Mouse (Mus musculus) thymus, postnatal 4 days (tissue): Measurements from ENCODE around the gene Gskip.

ENCODE experiments used
- DNase-seq: peaks from one replicate; pipeline ENCODE4 v3.0.0; 2021

The Gskip gene

DNA sequence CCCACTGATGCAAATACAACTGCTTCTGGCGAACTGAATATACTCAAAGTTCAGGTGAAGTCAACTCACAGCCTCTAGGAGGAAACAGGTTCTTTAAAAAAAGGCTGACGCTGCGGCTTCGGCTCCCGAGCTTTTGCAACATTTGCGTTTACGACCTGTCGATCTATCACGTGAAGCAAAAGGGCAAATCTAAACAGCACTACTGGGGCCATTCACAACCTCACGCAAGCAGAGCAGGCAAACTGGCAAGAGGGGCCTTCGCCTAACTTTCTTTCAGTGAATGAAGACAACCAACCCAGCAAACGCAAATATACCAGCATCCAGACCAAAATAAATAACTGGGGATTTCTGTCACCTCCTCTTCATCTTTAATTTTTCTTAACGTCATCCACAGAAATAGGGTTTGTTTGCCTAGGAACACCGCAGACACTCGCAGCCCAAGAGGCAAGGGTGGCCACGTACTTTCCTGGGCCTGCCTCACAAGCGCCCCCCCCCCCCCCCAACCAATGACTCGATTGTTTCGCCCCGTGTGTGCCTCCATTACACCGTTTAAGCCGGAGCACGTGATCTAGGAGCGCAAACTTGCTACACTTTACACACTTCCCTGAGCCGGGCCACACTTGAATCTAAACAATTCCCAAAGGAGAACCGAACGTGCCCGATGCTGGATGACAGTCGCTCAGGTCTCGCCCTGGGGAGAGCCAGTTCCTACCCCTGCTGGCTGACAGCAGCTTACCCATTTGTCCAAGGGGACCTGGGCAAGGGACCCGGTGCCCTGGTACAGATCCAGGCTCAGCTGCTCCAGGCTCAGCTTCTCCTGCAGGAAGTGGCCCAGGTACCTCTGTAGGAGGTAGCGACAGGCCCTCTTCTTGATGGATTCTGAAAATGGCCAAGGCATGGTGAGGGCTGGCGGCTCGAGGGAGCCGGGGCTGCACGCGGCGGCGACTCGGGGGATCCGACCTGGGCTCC, at the start of gene Gskip:
Gskip (plus strand) TSS at position 897 of the 969 bp plus-strand sequence.
- DNase-seq, result peak; percentile 56

DNA sequence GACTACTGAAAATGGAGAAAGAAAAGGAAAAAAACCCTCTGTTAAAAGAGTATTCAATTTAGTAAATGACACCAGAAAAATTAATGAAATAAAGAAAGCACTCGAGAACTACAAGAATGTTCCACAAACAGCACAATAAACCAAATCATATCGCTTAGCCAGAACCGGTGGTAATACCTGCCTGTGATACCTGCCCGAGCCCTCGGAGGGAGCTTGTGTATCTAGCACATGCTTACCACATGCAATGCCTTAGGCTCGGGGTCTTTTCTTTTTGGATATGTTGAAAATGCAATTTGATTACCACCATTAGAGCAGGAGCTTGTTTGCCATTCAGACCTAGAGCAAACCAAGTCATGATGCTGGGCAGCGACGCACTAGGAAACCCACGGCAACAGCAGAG, 48.1 kb upstream of the Gskip start:
- DNase-seq, result peak; percentile 34

DNA sequence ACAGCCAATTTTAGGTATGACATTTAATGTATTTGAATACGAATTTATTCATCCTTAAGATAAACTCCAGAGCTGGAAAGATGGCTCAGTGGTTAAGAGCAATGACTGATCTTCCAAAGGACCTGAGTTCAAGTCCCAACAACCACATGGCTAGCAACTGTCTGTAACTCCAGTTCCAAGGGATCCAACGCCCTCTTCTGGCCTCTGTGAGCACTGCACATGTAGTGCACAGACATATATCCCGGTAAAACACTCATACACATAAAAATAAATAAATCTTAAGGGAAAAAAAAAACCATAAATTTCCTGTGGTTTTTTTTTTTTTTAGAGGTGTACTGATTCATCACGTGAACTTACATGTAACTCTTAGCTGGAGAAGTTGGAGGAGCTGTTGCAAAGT, 47.1 kb upstream of the Gskip start:
- DNase-seq, result peak; percentile 19

DNA sequence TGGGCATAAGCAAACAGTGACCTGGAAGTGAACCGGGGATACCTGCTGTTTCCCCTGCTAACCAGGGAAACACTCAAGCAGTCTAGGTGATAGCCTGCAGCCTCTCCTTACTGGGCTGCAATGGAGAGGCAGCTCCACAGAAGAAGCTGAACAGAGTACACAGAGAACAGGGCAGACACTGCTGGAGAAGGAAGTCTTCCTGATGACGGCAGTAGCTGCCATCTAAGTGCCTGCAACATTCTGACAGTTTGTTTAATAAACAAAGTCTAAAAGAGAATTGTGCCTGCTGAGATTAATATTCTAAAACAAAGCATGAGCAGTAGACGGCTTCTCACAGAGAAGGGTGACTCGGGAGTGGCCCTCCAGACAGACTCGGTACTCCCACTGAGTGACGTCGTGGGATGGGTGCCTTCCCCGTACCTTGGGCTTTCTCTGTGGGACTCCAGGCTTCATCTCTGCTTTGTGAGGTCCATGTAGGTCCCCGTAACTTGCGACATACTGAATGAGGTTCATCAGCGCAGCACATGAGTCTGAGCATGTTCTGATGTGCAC, 41.8 kb upstream of the Gskip start:
- no peak for DNase-seq

DNA sequence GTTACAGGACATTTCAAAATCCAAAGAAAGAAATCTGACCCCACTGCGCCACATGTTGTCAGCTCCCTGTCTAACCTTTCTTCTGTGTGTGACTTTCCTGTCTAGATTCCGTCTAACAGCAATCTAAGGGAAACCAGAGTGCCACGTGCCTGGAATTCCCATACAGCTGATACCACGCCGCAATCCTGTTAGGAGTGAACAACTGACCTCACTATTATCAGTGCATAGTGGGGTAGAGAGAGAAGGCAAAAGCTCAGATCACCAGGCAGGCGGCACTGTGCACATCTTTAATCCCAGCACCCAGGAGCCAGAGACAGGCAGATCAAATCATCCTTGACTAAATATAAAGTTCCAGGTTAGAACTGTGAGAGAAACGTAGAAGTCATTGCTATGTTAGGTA, 28.8 kb upstream of the Gskip start:
- no peak for DNase-seq

DNA sequence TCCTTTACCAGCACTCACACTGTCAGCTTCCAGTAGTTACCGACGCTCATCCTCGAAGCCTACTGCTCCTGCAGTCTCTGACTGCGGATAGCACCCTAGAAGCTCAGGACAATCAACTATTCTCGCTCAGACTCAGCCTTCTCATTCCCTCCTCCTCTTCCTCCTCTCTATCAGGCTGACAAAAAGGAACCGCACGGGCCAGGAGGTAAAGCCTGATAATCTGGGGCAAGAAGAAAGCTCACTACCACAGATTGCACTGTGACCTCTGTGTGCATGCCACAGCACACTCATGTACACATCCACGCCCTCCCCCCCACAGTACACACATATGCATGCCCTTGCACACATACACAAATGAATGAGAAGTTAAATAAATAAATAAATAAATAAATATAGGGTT, 8.4 kb upstream of the Gskip start:
- DNase-seq, result no peak

DNA sequence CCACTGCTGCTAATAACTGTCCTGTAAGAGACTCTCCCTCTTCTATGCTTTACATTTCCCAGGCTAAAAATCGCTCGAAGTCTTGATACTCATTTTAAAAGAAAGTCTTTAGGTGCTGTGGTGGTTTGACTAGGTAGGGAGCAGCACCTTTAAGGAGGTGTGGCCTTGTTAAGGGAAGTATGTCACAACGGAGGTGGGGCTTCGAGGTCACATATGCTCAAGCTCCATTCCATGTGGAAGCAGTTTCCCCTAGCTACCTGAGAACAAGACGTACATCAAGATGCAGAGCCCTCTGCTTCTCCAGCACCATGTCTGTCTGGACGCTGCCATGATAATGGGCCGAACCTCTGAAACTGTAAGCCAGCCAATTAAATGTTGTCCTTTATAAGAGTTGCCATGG, 6.4 kb upstream of the Gskip start:
- DNase-seq, result no peak

DNA sequence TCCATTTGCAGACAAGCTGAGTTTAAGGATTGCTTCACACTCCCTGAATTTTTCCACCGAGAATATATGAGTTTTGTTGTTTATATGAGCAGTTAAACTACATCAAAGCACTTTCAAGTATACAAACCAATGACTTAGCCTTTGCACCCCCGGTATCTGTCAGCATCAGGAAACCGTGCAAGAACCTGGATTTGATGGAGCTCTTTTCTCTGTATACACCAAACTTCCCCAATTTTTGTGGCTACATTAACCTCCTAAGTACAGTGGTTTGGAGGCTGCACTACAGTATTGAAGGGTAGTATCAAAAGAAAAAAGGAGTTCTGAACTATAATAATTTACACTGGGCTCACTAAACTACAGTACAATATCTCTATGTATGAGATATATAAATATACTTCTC, 5.9 kb upstream of the Gskip start:
- DNase-seq, result no peak

DNA sequence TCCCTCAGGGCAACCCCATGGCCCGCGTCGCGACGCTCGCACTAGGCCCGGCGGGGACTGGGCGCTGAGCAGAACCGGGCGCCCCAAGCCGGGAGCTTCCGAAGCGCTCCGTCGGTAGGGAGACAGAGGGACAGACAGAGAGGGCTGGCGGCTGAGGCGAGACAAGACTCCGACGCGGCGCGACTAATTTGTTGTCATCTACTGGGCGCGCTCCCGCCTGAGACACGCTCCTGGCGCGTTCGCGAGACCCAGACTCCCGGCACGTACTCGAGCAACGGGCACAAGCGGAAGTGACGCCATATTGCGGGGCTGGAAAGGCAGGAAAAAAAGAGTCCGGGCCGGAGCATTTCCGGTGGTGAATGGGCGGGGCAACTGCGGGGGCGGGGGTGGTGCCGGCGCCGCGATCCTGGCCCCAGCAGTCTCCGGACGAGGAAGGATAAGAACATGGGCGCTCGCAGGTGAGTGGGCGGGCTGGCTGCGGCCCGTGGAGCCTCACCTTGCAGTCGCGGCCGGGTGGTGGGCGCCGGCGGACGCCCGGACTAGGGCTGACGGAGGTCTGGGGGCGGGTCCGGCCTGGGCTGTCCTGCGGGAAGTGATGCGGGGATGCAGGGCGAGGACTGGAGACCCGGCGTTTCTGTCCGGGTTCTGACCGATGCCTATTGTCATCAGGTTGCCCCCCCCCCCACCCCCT, 517 bp downstream of the Gskip start, which contains the start of gene Atg2b:
Atg2b (minus strand) TSS at position 211 of the 691 bp plus-strand sequence.
- DNase-seq, result peak; percentile 96

DNA sequence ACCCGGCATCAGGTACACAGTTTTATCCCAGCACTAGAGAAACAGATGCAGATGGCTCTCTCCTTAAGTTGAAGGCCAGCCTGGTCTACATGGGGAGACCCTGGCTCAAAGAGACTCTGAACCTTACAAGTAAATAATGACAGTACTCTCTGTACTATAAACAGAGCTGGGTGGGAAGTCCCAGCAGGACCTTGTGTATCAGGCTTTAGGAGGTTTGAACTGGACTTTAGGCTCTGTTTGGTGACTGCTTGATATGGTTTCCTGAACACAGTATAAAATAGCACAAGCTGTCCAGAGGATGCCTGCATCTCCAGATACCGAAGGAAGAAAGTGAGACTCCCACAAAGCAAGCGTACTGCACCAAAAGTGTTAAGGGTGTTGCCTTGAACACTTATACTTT, 2.2 kb downstream of the Gskip start:
- no peak for DNase-seq

DNA sequence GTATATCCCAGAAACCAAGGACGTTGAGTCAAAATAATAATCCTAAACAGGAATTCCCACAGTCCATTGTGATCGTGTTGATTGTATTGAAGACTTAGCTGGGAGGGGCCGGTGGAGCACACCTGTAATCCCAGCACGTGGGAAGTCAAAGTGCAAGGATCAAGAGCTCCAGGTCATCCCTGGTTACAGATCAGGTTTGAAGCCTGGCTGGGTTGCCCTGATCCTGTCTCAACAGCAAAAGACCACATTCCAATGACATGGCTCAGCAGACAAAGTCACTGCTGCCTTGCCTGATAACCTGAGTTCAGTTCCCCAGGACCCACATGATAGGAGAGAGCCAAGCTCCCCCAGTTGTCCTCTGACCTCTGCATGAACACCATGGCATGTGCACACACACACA, 2.8 kb downstream of the Gskip start:
- DNase-seq, result no peak

DNA sequence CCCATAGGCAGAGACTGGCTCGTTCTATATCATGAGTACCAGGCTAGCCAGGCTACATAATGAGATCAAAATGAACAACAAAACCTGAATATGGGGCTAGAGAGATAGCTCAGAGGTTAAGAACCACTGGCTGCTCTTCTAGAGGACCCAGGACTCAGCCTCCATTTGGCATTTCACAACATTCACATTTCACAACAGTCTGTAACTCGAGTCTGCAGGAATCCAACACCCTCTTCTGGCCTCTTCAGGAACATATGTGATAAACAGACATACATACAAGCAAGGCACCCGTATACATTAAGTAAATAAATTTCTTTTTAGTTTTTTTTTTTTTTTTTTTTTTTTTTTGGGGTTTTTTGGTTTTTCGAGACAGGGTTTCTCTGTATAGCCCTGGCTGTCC, 3.9 kb downstream of the Gskip start:
- DNase-seq, result no peak

DNA sequence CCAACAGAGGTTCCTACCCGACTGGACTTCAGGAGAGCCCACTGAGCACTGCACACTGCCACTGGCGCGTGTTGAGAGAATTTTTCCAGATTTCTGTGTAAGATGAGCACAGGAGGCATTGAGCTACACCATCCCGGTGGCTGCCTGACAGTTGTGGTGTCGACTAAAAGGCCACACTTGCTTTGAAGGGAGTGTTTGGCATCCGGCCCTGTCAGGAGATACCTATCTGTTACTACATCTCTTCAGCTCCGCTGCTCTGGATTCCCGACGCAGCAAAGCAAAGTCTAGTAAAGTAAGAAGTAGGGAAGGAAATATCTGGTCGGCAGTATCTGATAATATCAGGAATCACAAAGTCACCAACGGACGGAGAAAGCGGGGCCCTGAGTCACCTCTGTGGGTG, 4.8 kb downstream of the Gskip start:
- peak; percentile 15 for DNase-seq

DNA sequence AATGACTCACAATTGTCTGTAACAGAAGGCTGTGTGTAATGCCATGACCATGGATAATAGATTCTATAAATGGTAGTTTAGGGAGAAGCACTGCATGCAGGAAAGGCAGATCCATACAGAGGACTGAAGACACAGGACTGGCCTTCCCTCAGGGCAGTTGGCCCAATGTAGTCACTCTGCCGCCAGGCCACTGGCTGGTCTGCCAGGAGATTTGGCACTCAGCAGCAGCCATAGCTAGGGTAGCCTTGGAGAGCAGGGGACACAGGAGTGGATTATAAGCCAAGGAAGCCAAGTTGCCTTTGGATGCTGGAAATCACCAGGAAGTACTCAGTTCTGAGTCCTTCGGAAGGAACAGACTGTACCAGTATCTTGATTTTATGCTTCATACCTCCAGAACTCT, 9.4 kb downstream of the Gskip start:
- no peak for DNase-seq

DNA sequence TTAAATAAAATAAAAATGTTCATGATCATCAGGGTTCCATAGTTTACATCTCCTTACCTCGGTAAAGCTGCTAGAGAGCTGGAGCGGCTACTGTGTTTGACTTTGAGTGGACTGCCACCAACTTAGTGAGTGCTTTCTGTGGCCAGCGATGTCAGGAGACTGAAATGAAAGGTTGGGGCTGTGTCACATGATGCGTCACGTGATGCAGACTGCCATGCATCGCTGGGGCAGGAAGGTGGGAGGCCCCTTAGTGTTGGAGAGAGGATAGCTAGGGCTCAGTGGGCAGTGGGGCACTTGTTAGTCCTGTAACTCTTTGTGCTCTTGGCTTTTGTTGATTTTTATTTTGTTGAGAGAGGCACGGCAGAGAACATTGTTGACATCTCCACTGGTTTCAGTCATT, 11.2 kb downstream of the Gskip start:
- DNase-seq, result no peak

DNA sequence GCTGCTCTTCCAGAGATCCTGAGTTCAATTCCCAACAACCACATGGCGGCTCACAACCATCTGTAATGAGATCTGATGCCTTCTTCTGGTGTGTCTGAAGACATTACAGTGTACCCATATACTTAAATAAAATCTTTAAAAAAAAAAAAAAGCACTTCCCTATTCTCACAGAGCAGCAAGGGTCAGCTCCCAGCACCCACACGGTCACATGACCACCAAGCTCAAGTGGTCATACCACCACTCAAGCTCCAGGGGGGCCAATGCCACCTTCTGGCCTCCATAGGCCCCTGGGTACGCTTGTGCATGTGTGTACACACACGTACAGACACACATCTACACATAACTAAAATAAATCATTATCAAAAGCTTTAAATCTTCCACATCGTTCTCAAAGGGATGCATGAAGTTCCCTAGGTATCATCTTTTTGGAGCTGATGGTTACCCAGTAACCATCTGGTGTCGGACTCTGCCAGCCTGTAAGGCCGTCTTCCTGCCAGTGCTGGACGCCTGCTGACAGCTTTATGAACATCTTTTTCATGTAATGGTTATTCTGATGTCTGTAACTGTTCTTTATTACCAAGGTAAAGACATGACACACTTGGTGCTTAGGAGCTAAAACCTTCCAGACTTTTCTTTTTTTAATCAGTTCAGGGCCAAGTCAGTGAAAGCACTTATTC, 12.6 kb downstream of the Gskip start:
- DNase-seq, result no peak

DNA sequence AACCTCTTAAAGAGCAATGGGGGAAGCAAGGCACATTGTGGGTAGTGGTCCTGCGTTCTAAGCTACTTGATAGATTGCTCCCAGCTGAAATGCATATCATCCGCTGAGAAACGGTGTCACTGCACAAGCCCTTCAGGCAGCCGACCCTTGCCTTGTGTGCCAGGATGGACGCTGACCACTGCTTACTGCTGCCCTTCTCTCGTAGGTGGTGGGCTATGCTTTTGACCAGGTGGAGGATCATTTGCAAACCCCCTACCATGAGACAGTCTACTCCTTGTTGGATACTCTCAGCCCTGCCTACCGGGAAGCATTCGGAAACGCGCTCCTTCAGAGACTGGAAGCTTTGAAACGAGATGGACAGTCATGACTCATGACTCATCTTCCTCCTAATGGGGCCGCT, 15.8 kb downstream of the Gskip start:
- no peak for DNase-seq

DNA sequence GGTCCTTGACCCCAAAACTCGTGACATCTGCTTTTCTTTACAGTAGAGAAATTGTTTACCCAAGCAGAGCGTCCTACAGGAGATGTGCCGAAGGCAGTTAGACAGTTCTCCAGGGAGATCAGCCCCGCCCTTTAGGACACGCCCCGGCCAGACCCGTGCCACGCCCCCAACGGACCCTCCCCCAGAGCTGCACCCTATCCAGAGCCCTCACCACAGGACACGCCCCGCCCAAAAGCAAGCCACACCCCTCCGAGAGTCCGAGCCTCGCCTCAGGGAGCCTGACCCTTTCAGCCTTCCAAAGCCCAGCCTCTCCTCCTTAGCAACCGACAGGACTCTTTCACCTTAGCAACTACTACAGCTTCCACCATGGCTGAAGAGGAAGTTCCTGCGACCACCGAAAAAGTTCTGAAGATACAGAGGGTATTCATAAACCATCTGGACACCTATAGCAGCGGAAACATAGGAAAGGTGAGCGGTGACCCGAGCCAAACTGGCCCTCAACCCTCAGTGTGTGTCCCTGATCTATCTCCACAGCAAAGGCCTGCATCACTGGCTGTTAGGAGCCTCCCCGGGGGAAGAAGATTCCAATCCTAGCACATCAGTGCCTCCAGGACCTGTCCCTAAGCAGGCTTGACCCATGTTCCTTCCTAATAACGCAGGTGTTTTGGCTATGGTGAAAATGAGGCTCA, 21.3 kb downstream of the Gskip start, which contains the start of gene Ak7:
Ak7 (plus strand) TSS at position 178 of the 689 bp plus-strand sequence.
- peak; percentile 78 for DNase-seq

DNA sequence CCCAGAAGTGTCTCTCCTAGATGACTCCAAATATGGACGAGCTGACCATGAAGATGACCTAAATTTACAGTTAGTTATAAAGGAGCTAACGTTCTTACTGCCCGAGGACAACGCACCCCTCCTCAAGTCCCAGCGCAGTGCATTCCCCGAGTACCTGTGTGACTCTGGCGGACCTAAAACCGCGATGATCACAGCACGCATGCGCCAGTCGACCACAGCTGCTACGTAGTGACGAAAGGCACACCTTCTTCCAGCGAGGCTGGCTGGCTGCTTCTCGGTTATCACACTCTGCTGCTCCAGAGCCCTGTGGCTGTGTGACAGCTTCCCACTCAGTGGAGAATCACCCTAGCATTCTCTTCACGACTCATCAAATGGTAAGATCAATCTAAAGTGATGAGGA, 34.0 kb downstream of the Gskip start:
- DNase-seq, result peak; percentile 79

DNA sequence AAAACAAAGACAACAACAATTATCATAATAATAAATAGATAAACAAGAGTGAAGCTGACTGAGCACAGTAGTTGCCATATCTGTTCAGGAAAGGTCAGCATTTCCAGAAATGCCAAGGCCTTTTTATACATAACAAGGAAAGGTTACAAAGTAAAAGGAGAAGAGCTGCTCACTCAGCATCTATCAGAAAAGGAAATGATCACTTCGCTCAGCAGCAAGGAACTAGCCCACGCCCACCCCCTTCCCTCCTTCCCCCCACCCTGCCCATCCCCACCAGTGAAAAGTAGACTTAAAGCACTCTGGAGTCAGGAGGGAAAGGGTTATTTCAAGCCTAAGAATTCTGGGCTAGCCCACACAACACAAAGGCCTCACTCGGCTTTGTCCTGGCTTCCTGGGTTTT, 35.6 kb downstream of the Gskip start:
- DNase-seq, result no peak

DNA sequence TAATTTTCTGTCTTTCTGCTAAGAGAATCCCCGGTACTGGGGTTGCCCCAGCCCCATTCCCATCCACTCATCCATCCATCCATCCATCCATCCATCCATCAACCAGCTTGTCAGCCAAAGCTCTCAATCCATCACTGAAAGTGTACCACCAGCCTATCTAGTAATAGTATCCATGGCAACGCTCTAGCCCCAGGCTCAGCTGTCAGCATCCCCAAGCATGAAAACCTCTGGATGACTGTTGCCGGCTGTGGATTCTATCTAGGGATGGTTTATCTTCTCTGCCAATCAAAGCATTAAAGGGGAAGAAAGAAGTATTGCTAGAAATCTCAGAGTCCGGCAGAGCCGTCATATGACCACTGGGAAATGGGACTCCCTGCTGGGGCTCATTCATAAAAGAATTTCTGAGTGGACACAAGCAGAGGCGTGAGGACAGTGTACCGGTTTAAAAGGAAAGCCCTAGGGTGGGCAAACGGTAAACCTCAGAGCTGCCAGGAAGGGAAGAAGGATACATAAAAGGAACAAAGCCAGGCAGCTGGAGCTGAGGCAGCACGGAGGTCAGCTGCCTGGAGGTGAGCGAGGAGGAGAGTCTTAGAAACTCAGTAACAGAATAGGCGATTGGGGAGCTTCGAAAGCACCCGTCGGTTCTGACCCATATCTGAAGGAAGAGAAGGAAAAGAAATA, 37.0 kb downstream of the Gskip start:
- DNase-seq, result no peak

DNA sequence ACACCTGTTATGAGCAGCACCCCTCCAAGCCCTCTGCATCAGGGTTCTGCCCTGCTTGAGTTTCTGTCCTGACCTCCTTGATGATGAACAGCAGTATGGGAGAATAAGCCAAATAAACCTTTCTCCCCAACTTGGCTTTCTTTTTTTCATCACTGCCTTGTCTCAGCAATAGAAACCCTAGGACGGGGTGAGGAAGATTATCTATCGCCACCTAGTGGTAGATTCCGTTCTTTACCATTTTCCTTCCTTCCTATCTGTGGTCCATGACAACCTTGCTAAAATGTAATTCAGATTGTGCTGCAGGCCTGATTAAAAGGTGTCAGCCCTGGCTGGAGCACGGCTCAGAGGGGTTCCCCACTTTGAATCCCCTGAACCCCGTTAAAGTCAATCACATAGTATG, 38.0 kb downstream of the Gskip start:
- DNase-seq, result no peak
